Mouse (Mus musculus) activated CD4-positive, CD25-positive, alpha-beta regulatory T cell, adult 4 months (primary cell): ENCODE results near the gene Prune2. TPM values are rescaled to one million over a fixed set of nuclear protein-coding genes. Genes with fewer than 3 reads are reported as not detected.
"Not testable (repeated sequence)": the region's sequence is repeated elsewhere in the genome, so short reads cannot be mapped to it uniquely, and the experiment has no call there.

Source experiments
- ATAC-seq: one replicate; pipeline ENCODE4 v1.8.0; 2017
- polyA plus RNA-seq, 2 experiments: library from polyadenylated mRNA; unstranded; fragments of 100-300 nt; shearing (Covaris generic); gene quantifications; one replicate each; pipeline ENCODE4 v1.2.1; 2017

Prune2 gene
- polyA plus RNA-seq, 2 experiments from 2014 or later, result 0.37 TPM; not detected in 1

DNA sequence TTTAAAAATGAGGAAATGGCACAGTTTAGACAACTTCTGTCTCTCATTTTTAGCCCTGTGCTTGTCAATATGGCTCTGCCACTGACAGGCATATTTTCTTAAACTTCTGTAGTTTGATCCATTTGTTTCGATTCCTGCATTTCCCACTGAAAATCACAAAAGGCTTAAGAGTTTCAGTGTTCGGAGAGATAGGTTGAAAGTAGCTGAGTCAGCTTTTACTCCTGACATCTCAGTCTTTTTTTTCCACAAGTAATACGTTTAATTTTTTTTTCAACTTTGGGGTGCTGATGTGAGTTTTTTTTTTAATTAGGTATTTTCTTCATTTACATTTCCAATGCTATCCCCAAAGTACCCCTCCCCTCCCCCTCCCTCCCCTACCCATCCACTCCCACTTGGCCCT is 174.6 kb downstream of the Prune2 start:
- no peak for ATAC-seq

DNA sequence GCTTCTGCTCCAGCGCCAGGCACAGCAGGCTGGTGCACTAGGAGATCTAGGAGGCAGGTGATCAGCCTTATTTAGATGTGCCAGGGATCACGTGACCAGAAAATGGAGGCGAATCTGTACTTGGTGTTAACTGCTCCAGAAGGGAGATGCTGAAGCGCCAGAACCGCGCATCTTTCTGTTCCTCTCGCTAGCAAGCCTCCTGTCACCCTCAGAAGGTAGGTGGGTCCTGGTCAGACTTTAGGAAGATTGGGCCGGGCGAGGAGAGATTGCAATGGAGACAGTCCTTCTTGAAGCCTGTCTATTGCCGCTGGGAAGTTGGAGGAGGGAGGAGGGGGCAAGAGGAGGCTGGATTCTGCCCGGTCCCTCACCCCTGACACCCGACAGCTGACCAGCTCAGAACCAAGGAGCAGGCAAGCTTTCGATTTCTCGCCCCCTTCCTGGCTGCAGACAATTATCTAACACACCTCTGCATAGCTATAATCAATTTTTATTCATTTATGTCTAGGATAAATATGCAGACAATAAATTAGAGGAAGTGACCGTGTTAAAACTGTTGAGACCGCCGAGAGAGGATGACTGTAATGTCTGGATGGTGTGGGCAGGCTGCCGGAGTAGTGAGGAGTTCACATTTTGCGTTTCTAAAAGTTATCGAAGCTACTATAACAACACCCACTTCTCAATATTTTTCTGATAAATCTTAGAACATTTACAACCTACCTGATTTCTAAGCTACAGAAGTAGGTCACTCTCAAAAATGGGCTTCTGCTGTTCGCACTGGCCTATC is 181.0 kb downstream of the Prune2 start:
- ATAC-seq, result no peak

DNA sequence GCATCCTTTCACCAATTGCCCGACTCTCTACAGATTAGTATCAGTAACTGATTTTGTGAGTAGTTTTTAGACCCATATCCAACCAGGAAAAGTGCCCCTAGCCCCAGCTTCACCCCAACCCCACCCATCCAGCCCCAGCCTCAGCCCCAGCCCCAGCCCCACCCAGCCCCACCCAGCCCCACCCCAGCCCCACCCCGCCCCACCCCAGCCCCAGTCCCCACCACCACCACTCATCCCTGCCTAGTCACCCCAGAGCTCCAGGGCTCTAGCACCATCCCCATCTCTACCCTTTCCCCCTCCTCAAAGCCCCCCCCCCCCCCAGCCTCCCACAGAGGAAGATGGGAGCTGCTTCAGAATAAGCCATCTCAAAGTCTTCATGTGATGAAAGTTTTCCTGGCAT is 181.7 kb downstream of the Prune2 start:
- ATAC-seq, result no peak

DNA sequence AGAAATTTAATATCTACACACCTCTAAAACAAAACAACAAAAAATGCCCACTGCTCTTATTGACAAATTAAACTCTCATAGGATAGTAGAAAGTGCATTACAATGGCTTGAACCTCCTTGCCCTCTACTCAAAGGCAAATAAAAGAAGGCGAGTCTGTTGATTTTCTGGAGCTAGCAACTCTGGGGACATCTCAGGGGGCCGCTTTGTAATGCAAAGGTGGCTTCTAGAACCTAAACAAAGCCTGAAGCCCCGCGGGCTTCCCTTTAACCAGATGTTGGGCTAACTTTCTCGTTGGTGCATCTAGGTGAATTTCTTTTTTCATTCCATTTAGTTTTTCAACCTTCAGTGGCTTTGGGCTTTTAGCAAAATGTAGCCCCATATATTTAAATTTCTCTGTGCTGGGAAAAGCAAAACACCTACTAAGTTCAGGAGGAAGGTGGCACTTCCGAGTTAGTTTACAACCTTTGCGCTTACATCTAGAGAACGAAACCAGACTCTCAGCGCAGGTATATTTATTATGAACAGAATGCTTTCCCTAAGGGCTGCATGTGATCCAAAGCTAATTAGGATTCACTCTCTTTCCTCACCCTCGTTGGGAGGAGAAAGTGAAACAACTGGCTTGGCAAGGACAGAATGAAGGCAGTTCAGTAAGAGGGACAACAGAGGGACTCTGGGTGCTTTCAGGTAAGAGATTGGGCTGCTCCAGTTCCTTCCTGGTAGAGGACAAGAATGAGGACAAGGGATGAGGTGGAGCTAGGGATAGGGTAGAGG is 182.4 kb downstream of the Prune2 start:
- ATAC-seq, result no peak

DNA sequence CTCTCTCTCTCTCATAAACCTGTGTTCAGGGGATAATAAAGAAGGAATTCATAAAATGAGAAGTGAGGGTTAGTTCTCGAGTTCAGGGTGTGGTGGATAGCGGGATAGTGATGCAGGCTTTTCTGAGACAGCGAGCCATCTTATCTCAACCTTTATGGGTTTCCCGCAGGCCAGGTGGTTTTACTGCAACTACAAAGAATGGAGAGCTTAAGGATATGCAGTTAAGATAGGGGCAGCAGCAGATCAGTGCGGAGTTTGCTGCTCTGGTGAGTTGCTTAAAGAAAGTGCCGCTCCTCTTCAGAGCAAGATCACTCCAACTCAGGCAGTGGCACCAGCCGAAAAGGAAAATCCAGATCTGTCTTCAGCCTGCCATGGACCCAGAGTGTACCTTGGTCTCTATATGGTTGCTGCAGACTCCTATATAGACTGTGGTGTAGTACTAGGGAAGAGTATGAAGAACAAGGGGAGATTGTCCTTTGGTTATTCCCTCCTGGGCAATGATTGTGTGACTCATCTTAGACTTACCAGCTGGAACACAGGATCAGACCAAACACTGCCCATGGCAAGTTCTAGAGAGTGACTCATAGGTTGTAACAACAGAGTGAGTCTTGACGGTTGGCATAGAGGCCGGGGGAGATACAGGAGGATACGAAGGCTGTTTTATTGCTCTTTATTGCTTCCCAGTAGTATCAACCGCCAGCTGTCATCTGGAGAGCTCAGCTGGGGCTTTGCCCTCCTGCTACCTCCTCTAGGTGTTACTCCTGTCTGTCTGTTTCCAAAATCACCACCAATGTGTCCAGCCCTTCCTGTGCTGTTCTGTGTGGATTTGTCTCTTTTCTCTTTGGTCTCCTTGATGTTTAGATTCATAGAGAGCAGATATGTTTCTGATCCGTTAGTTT is 184.3 kb downstream of the Prune2 start:
- ATAC-seq, result no peak

DNA sequence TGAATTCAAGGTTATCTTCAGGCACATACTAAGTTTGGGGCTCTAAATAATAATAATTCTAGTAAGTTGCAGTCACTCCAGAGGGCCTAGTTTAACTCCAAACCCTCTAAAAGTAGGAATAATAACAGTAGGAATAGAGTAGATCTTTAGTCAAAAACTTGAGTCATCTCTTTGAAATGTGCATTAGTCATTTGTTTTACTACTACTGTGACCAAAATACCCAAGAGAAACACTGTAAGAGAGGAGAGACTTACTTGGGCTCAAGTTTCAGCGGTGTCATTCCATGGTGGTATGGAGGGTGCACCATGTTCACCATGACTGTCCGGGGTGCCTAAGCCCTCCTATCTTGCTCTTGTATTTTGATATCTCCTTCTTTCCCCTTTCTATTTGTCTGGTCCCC is 187.3 kb downstream of the Prune2 start:
- no peak for ATAC-seq

DNA sequence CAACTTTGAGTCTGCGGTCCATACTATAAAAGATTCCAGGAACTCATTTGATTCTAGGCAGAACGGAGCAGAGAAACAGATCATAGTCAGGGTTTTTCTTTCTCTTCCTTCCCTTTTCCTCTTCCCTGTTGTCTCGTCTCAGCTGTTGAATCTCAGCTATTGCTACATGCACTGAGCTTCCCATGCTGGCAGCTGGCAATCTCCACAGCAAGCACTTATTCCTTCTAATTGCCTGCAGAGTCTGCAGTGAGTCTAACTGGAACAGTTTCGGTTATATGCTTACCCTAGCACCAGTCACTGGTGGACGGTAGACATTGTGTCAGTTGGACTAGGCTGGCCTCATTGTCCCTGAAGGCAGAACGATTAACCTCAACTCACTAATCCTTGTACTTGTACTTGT is 188.3 kb downstream of the Prune2 start:
- no peak for ATAC-seq

DNA sequence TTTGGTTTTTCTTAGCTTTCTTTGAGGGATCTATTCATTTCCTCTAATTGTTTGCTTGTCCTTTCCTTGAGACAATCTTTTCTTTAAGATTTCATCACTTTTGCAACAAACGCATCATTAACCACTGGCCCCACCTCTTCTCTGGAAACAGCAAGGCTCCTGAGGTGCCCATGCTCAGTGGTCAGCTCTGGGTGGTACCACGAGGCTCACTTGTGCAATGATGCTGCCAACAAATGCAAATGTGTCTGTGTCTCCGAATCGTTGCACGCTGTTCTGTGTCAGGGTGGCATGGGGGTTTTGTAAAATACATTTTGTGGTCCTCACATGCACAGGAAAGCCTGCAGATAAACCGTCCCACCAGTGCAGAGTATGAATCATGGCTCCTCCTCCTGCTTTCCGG is 194.1 kb downstream of the Prune2 start:
- no peak for ATAC-seq

DNA sequence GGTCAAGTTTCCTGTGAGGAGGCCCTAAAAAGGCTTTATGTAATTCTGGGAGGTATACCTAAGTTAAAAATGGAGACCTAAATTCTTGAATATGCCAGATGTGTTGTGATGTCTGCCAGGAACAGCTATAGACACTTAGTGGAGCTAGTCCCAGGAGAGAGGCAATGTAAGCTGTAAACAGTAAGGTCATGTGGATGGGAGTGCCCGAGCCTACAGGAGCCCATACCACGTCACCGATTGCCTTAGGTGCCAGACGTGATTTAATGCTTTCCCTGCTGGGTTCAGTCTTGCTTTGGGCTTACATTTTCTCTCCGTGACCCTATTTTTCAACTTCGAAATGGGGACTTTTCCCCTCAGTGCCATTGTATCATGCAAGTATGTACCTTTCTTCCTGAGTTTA is 195.9 kb downstream of the Prune2 start:
- ATAC-seq, result no peak

DNA sequence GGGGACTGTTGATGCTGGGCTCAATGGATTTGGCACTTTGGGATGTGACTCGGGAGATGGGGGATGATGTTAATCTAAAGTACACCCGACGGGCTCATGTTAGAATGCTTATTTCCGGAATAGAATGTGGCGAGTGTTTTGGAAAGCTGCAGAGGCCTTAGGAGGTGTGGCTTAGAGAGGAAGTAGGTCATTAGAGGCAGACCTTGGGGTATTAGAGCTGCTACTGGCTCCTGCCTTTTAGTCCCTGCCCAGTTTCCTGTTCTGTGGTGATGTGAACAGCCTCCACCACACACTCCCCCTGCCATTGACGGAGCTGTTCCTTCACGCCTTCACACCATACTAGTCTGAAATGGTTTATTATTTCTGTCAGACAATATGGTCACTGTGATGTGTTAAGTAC is 196.5 kb downstream of the Prune2 start:
- no peak for ATAC-seq

DNA sequence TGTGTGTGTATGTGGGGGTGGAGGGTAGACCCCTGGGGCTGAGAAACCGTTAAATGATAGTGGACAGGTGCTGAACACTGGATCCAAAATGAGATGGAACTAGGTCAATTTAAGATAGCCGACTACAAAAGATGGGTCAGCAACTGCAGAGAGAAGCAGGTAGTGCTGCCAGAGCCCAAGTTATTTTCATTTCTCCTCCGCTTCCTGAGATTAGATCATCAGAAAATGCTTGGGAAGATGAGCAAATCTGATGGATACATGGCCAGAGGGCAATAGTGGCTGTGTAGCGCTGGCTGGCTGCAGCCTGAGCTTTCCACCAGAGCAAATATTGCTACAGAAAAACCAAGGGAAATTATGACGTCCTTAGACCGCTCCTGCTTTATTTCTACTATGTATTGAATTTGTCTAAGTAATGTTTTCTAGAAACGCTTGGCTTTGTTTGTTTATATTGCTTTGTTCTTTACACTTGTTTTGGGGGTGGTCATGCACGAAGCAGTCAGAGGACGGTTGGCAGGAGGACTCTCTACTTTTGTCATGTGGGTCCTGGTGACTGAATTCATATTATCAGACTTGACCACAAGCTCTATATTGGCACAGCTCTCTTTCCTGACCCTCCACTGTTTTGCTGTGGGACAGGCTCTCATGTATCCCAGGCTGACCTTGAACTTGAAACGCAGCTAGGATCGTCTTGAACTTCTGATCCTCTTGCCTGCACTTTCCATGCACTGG is 198.2 kb downstream of the Prune2 start:
- no peak for ATAC-seq

DNA sequence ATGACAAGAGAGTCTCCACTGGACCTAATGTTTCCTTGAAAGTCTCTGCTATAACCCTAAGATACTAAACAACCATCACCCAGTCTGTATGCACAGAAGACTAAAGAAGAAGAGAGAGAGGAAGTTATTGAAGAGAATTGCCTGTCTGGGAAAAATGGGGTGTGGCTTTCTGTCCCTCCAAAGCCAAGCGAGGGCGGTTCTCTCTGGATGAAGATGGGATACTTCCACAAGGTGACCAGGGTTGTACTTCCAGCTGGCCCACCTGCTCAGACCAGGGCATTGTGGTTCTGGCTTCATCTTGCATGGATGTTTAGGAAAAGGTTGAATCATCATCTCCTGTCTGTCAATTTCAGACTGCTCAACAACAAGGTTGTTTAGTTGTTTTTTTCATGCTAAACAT is 199.3 kb downstream of the Prune2 start:
- no peak for ATAC-seq

DNA sequence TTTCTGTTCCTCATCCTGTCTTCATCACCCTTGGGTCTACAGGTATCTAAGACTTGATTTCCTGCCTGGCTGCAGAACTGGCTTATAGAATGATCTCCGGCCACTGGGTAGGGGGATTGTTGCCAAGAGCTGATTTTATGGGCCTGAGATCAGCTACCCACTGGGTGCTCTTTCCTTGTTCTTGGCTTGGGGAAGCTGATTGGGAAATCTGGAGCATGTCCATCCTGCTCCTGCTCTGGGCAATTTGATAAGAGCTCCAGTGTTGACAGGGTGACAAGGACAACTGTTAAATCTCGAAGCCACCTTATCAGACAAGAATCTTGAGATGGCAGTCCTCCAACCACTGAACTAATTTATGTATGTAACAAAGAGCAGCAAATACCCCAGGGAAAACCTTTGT is 203.8 kb downstream of the Prune2 start:
- no peak for ATAC-seq

DNA sequence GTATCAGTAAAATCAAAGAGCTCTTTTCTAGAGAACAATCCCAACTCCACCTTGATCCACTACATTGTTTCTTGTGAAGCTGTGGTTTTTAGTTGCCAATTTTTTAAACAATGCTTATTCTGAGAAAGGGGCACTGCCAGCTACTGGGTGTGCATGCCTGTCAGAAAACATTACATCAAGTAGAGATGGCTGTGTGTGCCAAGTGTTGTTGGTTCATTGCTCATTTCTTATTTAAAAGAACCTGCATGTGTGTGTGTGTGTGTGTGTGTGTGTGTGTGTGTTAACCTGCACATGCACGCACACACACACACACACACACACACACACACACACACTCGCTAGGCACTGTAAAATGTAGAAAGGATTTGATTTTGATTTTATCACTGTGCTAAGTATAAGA is 204.3 kb downstream of the Prune2 start:
- no peak for ATAC-seq

DNA sequence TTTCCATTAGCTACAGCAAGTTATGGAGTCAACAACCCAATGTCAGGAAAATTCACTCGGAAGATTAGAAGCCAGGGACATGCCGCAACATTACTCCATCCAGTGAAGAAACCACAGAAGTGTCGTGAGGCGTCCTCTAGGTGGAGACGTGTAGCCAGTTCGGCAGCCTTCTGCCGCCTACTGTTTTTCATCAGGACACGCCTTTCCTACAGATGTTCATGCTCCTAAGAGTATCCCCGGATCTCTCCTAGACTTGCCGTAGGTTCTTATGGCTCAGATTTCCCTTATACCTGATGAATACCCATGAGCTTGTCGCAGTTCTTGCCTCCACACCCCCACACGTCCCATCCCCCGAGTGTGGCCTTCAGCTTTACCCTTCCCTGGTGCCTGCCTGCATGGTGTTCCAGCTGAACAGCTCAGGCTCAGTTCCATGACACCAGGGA is 207.6 kb downstream of the Prune2 start:
- peak; percentile 66 for ATAC-seq

DNA sequence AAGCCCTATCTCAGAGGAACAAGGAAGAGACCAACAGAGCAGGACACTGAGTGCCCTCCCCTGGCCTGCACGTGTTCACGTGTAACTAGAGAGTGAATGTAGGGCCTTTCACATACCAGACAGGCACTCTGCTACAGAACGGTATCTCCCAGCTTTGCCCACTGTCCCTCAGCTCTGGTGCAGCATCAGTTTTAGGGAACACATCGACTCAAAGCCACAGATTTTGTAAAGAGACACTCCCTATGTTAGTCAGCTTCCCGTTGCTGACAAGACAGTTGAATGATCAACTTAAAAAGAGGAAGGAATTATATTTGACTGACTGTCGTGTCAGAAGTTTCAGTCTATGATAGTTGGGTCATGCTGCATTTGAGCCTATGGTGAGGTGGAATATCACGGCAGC is 210.4 kb downstream of the Prune2 start:
- no peak for ATAC-seq

DNA sequence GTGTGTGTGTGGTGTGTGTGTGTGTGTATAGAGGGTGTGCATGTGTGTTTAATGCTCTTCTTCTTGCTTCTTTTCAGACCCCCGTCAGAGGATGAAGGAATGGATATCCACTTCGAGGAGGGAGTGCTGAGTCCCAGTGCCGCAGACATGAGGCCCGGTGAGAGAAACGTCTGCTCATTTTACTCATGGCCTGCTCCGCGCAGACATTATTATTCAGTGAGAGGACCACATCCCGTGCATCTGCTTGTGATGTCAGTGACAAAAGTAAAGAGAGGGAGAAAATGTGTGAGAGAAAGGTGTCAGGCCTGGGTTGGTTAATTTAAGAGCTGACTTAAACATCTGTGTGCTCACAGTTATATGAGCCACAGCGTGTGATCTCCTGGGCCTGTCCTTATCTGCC is 212.3 kb downstream of the Prune2 start:
- no peak for ATAC-seq

DNA sequence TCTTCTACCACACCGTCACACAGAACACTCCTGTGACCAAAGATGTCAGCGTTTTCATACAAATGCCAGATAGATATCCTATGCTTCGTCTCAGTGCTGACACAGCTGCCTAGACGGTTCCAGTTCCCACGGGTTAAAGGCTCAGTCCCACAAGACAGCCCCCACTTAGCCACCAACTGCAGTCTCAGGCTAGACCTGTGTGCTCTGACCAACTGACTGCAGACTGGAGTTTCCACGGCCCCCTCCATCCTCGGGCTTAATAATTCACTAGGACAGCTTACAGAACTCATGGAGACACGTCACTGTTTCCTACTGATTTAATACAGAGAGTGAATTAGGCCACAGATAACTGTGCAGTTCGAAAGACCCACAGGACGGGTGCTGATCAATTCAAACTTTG is 213.8 kb downstream of the Prune2 start:
- no peak for ATAC-seq

DNA sequence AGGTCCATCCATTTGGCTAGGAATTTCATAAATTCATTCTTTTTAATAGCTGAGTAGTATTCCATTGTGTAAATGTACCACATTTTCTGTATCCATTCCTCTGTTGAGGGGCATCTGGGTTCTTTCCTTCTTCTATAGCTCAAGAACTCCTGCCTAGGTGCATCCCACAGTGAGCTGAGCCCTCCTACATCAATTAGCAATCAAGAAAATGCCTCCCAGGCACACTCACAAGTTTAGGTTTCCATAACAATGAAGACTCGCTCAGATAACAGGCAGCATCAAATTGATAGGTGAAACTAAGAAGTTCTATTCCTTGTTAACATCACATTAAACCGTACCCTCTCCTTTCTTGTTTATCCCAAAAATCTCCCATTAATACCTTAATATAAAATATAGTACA is 218.6 kb downstream of the Prune2 start:
- ATAC-seq, result not testable (repeated sequence)

DNA sequence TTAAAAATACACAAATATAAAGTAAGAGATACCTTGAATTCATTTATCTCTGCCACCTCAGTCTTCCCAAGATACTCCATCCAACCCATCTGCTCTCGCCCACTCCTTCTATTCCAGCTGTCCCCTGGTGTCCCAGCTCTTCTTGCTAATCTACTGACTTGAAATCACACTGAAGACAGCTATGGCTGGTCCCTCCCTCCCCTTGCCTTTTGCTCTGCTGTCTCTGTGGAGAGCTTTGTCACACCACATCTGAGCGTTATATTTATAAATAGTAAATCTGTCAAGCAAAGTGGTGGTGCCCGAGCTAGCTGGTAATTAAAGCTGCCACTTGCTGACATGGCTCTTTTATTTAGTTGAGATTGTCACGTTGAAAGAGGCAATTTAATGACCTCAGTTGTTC is 224.6 kb downstream of the Prune2 start:
- no peak for ATAC-seq

DNA sequence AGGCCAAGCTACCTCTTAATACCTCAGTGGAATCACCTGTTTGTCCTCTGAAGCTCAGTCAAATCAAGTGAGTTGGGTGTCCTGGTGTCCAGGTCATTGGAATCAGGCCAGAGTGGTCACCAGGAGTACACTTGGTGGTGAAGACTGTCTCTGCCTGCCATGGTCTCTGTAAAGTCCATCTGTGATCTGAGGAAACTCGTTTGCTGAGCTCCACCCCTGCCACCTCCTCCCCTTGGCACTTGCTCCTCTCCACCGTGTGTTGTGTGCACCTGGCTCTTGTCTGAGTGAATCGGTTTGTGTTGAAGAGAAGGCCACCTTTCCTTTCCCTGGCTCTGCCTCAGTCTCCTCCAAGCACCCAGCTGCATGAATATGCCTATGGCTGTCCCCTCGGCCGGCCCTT is 238.8 kb downstream of the Prune2 start:
- ATAC-seq, result no peak

DNA sequence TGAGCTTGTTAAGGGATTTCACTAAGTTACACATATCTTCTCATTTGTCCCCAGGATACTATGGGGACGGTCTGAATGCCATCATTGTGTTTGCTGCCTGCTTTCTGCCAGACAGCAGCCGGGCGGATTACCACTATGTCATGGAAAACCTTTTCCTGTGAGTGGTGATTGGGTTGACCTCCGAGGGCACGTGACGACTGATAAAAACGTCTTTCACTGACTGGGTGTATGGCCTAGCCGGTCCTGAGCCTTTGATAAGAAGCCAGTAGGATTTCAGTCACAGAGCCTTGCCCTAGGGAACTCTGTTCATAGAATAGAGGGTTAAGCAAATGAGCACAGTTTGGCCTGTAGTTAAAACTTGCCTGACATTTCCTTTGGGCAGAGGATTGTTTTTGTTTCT is 243.1 kb downstream of the Prune2 start:
- ATAC-seq, result no peak

DNA sequence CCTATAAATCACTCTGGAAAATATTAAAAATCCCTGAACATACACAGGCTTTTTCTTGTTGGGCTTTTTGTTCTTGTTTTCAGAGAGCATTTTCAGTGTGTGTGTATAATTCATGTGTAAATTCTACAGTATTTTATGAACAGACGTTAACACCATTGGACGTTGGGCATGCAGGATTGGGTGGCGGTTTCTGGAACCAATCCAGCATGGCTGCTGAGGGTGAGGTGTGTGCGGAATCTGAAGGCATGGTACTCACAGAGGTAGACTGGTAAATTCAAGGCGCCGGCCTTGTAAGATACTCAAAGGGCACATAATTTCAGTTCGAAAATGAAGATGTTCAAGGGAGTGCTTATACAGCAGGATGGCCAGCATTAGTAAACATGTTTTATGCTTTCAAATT is 251.2 kb downstream of the Prune2 start:
- ATAC-seq, result no peak
